Mouse (Mus musculus): ENCODE measurements around the gene Pofut1.

The Pofut1 gene

DNA sequence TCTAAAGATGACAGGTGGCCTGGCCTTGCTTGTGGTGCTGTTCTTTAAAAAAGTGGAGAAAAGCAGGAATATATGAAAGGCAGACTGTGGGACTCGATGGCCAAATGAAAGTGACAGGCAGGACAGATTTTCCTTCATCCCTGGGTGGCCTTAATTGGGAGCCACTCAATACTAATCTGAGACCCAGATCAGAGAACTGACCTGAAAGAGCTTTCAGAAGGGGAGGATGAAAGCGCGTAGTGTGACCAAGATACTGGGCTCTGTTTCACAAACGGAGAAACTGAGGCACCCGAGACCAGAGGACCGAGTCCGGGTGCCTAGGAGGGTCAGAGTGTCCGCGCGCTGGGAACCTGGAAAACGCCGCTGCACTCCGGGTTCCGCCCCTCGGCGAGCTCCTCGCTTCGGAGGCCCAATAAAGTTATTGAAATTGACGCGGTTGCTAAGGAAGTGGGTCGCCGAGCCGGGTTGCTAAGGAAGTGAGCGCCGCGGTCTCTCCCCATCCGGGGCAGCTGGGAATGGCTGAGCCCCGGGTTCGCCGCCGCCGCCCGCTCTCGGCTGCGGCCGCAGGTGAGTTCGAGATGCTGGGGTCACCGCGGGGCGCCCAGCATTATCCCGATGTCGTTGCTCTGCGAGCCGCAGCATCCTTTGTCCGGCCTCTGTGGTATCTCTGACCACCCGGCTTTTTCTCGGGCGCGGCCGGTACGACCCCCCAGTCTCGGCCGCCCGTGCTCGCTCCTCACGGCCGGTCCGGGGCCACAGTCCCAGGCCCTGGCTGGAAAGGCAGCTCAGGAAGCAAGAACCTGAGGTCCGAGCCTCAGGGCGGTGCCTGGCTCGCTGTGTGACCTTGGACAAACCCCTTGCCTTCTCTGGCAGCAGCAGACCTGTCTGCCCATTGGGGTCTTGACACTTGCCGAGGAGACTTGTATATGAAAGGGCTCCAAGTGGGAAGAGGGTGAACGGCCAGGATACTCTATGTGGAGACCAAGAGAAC, 49.9 kb downstream of the Pofut1 start, which contains the start of gene Kif3b:
TSS of gene Kif3b (plus strand) at position 476 of the 991 bp plus-strand sequence.
- peak; percentile 92 for DNase-seq (ENCODE audit: low read depth, low spot score)

DNA sequence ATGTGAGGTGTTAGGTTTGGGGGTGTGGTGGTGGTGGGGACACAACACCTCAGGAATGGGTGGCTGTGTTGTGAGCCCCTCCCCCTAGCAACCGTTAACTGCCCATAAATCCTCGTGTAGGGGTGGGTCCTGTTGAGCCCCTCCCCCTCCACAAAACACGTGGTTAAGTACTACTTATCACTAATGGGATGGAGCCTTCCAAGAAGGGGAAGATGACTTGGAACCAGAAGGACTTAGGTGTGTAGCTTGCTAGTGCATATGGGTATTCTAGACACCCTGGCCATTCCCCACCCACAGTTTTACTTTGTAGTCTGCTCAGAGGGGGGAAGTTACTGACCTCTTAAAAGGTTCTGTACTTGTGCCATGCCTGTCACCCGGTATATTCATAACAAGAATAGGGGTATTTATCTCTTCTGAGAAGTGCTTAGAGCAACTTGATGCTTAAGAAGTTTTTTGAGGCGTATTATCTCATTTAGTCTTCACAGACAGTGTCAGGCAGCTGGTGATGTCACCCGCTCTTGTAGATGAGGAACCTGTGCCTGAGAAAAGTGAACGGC, 51.0 kb downstream of the Pofut1 start:
- peak; percentile 57 for DNase-seq (ENCODE audit: low read depth, low spot score)

DNA sequence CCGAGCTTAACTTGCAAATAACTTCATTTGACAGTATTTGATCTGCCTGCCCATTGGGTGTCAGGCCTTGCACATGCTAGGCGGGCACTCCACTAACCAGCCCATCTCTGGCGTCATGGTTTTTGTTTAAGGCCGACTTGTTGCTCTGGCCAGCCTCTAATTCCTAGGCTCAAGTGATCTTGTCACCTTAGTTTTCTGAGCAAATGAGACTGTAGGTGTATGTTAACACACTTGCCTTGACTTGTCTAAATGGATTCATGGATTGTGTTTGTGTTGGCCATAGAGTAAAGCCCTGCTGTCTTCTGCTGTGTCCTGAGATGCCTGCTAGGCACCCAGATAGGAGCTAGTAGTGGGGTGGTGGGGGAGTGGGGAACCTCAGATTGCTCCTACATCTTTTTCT, 53.9 kb downstream of the Pofut1 start:
- DNase-seq (ENCODE audit: low read depth, low spot score) = no peak

DNA sequence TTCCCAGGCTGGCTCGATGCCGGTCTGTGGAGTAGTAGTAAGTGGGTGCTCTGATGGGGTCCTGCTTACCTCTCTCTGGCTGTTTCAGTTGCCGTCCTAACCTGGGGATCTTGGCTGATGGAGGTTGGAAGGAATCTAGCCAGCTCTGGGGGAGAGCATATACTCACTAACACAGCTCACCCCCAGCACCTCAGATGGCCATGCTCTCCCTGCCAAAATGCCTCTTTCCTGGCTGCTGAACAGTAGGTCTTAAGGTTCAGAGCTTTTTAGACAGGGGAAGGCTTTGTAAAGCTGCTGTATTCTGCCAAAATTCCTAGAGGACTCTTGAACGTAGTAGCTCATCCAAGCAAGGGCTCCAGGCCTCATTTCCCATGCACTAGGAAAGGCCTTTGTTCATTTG, 56.4 kb downstream of the Pofut1 start:
- no peak for DNase-seq (ENCODE audit: low read depth, low spot score)

DNA sequence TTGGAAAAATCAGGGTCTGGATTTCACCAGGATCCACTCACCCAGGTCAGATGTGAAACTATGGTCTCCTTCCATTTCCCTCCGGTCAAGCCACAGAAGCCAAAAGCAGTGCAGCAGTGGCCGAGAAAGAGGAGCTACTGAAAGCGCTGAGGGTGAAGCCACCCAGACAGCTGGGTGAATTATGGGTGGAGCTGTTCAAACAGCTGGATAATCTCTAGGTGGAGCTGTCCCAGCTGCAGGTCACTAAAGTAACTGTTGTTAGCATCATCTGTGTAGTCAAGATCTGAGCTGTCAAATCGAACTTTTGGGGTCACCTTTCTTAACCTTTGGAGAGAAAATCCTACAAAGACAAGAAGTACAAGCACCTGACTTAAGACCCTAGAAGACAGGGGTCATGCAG, 57.1 kb downstream of the Pofut1 start:
- DNase-seq (ENCODE audit: low read depth, low spot score) = no peak

DNA sequence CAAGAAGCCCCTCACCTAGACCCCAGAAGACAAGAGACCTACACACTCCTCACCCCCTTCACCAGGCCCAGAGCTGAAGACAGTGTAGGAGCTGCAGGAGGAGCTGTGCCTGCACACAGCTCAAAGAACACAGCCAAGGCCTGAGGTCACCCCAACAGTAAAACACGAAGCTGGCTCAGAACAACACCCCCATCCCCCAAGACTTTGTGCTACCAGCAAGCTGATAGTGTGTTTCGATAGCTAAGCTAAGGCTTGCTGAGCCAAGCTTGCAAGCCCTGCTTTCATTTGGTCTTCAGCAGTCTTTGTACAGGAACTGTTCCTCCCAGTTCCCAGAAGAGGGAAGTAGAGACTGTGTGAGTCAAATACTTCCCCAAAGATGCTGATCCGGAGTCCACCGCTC, 57.5 kb downstream of the Pofut1 start:
- DNase-seq (ENCODE audit: low read depth, low spot score) = no peak

DNA sequence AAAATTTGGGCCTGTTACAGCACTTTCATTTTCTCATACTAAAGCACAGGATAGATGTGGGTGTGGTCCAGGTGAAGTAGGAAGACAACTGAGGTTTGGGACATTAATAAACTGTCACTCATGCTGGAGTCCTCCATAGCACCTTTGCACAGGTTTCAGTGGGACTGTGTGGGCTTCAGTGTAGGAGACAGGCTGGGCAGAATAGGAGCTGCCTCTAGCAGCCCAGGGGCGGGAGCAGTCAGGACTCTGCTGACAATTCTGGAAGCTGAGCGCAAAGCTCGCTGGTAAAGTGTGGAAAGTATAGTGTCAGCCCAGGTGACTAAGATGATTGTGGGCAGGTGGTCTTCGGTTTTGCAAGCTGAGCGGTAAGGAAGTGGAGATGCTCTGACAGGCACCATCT, 59.8 kb downstream of the Pofut1 start:
- no peak for DNase-seq (ENCODE audit: low read depth, low spot score)

DNA sequence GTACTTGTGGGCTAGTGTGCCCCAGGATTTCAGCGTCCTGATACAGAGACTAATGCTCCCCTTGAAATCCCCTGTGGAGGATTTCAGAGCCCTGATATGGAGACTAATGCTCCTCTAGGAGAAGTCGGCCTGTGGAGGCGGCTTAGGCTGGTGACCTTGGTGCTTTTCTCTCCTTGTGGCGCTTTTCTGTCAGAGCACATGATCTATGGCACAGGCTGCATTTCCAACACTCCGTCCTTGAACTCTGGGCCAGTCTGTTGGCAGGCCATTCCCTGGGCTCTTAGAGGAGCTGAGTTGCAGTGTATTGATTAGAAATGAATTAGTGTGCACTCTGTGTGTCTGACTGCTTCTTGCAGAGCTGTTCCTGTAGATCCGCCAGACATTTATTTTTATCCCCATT, 63.9 kb downstream of the Pofut1 start:
- DNase-seq (ENCODE audit: low read depth, low spot score) = no peak

DNA sequence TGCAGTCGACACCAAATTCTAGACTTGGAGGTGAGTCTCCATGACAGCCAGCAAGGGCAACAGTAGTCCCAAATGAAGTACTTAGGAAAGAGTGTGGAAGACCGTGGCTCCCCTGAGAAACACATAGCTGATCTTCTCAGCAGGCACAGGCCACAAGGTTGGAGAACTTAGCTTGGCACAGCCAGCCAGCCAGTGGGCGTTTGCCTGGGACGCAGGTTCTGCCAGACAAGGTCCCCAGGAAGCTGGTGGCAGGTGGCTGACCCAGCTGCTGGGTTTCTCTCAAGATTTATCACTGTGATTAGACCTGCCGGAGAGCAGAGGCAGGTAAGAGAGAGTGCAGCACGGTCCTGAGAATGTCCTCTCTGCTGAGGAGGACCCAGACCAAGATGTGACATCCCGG, 67.3 kb downstream of the Pofut1 start:
- DNase-seq (ENCODE audit: low read depth, low spot score) = no peak

DNA sequence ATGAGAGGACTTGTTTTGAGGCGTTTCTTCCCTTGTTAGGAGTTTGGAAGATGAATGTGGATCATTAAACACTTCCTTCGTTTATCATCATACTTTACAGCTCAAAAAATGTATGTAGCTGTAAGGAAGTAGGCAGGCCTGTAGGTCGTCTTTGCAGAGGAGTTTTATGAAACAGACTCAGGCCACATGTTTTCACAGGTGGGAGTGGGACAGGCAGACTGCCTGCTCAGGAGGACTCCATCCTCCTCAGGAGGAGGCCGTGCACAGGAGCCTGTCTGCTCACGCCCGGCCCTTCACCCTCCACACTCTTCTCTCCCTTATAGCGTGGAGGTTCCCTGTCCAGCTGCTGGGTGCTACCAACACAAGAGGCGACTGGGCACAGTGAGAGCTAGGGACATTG, 67.8 kb downstream of the Pofut1 start:
- DNase-seq (ENCODE audit: low read depth, low spot score) = no peak

DNA sequence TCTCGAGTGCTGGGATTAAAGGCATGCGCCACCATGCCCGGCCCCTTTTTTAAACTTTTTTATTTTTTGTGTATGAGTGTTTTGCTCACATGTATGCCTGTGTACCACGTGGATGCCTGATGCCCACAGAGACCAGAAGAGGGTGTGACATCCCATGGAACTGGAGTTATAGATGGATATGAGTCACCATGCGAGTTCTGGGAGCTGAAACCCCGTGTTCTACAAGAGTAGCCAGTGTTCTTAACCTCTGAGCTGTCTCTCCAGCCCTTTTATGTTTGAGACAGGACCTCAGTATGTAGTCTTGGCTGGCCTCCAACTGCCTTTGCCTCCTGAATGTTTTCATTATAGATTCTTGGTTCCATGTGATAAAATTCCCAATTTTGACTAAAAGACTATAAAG, 68.9 kb downstream of the Pofut1 start:
- DNase-seq (ENCODE audit: low read depth, low spot score) = peak; percentile 96

DNA sequence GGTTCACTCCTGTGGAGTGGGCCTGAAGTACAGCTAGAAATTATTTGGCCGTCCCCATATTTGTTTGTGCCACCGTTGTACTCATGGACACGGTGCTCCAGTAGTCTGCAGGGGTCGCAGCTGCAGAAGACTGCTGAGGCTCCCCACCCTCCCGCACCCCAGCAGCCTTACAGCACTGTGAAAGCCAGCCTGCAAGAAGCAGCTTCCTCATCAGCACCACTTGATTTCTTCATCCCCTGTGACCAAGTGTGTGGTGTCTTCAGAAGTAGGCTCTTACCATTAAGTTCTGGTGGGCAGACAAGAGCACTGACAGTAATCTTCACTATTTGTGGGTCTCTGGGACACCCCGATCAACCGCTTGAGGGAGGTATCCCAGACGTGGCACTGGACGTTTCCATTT, 71.6 kb downstream of the Pofut1 start:
- no peak for DNase-seq (ENCODE audit: low read depth, low spot score)

DNA sequence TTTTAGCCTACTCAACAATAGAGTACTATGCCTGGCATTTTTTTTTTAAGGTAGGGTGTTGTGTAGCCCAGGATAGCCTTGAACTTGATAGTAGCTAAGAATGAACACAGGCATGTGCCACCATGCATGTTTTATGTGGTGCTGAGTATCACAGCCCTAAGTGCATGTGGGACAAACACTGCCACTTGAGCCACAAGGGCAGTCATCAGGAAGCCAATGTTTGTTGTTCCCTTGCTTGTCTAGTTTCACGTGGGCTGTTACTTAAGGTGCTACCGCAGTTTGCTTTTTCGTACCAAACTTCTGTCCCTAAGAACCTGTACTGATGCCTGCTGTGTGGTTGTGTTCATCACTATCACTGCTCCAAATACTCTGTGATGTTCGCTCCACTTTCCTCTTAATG, 77.1 kb downstream of the Pofut1 start:
- DNase-seq (ENCODE audit: low read depth, low spot score) = no peak

DNA sequence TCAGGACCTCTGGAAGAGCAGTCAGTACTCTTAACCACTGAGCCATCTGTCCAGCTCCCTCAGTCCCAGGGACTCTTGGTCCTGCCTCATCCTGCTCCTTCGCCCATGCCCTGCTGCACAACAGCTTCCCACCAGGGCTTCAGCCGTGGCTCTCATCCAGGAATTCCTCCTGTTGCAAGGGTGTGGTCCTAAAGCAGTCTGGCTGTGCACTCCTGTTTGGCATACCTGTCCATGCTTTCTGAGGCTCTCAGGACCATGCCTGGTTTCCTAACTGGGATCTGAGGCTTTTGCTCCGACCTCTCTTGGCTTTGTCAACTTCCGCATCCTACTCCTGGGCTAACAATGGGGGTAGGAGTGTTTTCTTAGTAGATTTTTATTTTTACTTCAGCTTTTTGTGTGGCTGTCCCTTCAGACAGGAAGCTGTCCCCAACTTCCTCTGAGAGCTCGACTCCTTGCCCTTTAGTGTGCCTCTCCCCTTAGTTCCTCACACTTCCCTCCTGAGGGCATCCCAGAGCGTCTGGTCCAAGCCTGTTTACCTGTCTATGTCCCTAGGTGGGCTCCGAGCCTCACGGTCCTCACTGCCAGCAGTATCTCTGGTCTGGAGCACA, 77.8 kb downstream of the Pofut1 start:
- no peak for DNase-seq (ENCODE audit: low read depth, low spot score)
